Comparison of ENCODE assay signal across 22 mouse cellular contexts in the genomic region with DNA sequence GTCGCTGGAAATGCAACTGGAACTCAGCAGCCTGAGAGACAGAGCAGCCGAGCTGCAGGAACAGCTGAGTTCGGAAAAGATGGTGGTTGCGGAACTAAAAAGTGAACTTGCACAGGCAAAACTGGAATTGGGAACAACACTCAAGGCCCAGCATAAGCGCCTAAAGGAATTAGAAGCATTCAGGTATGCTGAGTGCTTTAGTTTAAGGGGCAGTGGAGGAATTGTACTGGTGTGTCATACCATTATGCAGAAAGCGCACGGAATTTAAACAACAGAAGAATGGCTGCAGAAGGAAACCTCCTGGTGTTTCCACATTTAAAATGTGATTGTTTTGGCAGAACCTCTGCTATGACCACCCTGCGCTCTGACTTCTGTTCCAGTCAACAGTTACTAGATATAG. TPM values are rescaled to one million over a fixed set of nuclear protein-coding genes. Genes with fewer than 3 reads are reported as not detected.
DNase-seq lines count a peak whose midpoint lies in the region; TF ChIP-seq lines count a peak whose summit lies in the region.
"Had no signal": no experiment of that assay in that cellular context is flagged by ENCODE, and none has a peak within 500 bp of the region (broad histone marks: within the 10 kb centered on the region; RNA-seq: fewer than 3 reads in every experiment).

No protein-coding gene starts in this region.

- no peak for TF ChIP-seq CTCF in lung, adult 2 months (IDR thresholded peaks at IDR 0.05; ENCODE audit: insufficient read depth, low read length)
- no peak for TF ChIP-seq CTCF in left cerebral cortex, adult 2 months (IDR thresholded peaks at IDR 0.05)

- no peak for TF ChIP-seq POLR2A in lung, adult 2 months (IDR thresholded peaks at IDR 0.05; ENCODE audit: borderline replicate concordance, extremely low read depth, low read depth, low read length)

- DNase-seq in lung, adult 18-20 months: peak; percentile 3 to 9
- no peak for DNase-seq in lung, postnatal 4 days
- DNase-seq in lung, postnatal 10 days: peak; percentile 4
- DNase-seq in lung, adult 2 months: no peak
- peak; percentile 31 for DNase-seq in lung, postnatal 25 days (ENCODE audit: low spot score)
- no peak for DNase-seq in ovary, postnatal 10 days (ENCODE audit: low spot score)
- DNase-seq in left cerebral cortex, adult 2 months (ENCODE audit: extremely low spot score in 1 of 2, low spot score in 2 of 2): no peak
- DNase-seq: adrenal gland, adult 8-10 months; adrenal gland, postnatal 25 days; B cell, adult 2 months; cerebellum, adult 11 months; cerebellum, adult 18-20 months; cerebellum, adult 8-10 months; cerebellum, adult 9-11 months; cerebellum, postnatal 14 days; cerebellum, postnatal 36 days; embryo, embryonic 11 days had no signal

- no peak overlapping the region for H3K27ac ChIP-seq in left cerebral cortex, adult 2 months
- H3K27ac ChIP-seq: embryonic facial prominence, embryonic 13.5 days; embryonic facial prominence, embryonic 15.5 days; forebrain, embryonic 10.5 days; forebrain, embryonic 12.5 days had no signal

- intact Hi-C loops in left cerebral cortex, adult 2 months (cut with DNase I): no loop called here

- H3K4me1 ChIP-seq in lung, adult 2 months (ENCODE audit: control insufficient read depth, insufficient read depth, low read length): no peaks in the 10 kb centered on the region
- H3K4me1 ChIP-seq: embryonic facial prominence, embryonic 13.5 days; embryonic facial prominence, embryonic 15.5 days; forebrain, embryonic 10.5 days; forebrain, embryonic 12.5 days had no signal

- no peak overlapping the region for H3K4me3 ChIP-seq in lung, adult 2 months (replicated peaks; ENCODE audit: extremely low read depth, low read depth, low read length)
- H3K4me3 ChIP-seq in left cerebral cortex, adult 2 months: no peak overlapping the region
- H3K4me3 ChIP-seq: embryonic facial prominence, embryonic 13.5 days; embryonic facial prominence, embryonic 15.5 days; erythroblast, embryonic 14.5 days; forebrain, embryonic 10.5 days; forebrain, embryonic 12.5 days had no signal

- WGBS in lung, adult 2 months: 90% methylated on average over 8 of the region's 8 CpGs

RNA-seq across cellular contexts. Expression of gene Cyp51, which starts 44.2 kb away (rescaled TPM):
- polyA plus RNA-seq in lung, adult 2 months (2012; rRNA removed): 35.6 and 39.5 TPM in 2 replicates
- 10 to 100 TPM; 42.0 to 51.6 TPM for total RNA-seq in left cerebral cortex, adult 2 months (2021)

Comparison
In these comparisons a context has a peak if more than half of its experiments do, and no peak if none do; other contexts are left out.
1. DNase-seq: peak in lung, adult 18-20 months (2 of 2), lung, postnatal 10 days (single experiment) and lung, postnatal 25 days (single experiment); none in lung, postnatal 4 days (0 of 2), lung, adult 2 months (single experiment), ovary, postnatal 10 days (single experiment) and left cerebral cortex, adult 2 months (0 of 2).